Mouse (Mus musculus): Measurements from ENCODE around the gene Calhm6.

Calhm6 gene

DNA sequence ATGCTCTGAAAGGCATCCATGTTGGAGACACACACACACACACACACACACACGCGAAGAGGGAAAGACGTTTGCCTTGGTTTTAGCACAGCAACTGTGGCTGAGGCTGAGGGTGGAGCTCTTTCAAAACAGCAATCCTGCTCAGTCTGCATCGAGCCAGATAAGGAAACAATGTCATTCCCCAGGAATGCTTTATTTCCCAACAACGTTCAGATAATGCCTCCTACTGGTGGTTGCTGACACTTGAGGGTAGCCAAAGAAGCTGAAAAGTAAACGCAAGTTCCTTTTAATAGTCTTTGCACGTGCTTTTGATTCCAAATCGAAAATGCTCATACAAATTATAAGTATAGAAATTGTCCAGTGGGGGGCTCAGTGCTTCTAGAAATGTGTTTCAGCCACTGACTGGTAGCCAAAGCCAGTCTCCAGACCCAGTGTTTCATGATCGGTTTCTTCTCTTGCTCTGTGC is 31.3 kb downstream of the Calhm6 start, which contains the start of gene Calhm5:
TSS of gene Calhm5 (minus strand) at position 102 of the 466 bp plus-strand sequence.
- peak; percentile 8 for DNase-seq

DNA sequence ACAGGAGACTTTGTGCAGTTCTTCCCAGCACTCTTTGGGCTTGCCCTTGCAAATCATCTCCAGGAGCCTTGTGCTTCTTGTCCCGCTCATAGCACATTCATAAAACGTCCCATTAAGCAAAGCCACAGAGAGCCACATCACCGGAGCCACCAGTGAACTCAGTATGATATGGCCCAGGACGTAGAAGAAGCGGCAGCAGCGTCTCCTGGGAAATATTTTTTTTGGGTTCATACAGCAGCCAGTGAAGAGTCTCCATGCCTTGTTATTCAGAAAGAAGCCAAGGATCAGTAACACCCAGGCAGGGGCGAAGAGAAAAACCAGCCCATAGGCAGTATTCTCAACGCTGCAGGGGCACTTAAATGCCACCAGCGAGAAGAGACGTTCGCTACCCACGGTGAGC is 31.8 kb downstream of the Calhm6 start:
- peak; percentile 4 for DNase-seq

DNA sequence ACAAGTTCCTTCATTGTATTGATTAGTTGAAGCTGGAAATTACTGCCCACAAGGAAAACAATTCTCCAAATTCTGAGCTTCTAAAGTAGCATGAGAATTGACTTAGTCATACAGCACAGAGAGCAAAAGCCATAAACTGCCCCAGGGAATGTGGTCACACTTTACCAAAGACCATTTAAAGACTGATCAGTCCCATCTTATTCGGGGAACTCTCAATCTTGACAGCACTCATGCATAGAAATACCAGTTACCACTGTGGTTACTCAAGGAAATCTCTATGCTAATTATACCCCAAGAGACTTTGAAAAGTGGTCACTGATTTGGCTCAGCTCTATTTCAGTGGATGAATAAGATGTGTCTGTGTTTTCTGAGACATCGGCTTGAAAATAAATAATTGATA is 32.6 kb downstream of the Calhm6 start:
- DNase-seq: no peak

DNA sequence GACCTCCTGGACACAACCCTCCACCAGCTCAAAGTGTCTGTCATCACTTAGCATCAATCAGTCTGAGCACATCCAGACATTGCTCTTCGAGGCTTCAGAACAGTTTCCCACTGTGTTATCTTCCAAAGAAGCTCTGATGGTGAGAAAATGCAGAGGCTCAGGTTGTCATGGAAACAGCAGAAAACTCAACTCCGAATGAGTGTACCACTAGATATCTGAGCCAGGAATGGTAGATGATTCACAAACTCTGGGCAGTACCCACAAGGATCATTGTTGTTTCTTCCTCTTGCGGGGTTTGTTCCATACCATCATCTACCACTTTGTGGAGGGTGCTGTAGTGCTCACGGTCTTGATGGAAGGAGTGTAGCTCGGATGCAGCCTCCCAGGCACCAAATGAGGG is 35.9 kb downstream of the Calhm6 start:
- no peak for DNase-seq

DNA sequence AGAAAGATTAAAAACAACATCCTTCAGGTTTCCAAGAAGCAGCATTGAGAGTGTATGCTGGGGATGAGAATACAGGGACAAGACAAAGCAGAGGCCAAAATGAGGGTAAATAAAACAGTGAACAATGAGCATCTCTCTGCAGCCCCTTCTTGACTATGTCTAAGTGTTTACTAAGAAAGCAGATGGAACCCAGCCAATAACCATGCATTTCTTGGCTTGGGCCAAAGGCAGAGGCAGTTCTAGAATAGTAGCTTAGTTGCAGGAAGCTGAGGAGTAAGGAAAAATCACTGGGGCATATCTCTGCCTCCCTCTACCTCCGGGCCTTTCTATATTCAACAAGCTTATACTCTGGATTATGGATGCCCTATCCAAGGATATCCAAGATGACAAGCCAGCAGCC is 37.3 kb downstream of the Calhm6 start:
- no peak for DNase-seq

DNA sequence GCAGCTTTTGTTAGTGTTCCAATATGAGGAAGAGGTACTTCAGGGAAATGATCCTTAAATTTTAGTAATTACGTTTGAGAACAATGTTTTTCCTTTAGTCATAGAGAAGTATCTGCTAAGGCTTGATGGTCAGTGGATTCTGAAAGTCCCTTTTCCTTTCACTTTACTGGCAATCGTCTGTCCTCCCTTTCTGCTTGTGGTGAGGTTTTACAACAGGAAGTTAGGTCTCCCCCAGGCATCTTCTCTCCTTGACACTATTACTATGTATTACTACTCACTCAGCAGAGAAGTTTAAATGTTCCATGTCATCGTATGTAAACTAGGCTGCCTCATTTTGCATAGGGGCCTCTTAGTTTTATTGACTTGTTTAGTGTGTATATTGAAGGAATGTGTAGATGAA is 38.3 kb downstream of the Calhm6 start:
- DNase-seq: no peak

DNA sequence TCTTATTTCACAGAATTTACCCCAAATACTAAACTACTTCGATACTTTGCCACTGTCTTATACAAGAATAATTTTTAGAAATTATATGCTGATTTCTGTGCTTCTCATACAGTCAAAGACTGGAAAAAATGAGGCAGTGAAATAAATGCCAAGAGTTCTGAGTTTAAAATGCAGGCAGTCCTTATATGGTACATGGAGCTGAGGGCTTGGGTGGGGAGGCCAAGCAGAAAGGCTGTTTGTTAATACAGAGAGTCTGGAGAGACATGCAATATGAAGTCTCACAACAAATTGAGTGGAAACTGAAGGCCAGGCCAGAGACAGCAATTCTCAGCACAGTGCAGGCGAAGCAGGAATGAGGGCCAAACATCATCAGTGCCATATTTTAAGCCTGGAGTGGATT is 39.3 kb downstream of the Calhm6 start:
- no peak for DNase-seq

DNA sequence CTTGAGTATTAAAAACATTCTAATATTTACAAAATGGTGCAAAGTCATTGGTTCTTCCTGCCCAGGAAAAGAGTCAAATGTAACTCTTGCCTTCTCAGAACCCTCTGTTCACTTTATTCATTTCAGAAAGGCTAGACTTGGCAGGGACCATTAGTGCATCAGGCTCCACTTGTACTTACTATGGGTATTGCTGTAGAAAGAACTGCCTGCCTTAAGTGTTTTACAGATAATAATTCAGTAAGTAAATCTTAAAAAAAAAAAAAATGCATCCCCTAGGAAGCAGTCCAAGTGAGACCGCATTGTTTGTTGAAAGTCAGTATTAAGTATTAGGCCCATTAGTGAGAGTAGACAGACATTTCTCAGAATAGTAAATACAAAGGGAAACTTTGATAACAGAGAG is 41.3 kb downstream of the Calhm6 start:
- no peak for DNase-seq

Measured in cerebellum, adult 9-11 months (tissue).